Mouse (Mus musculus) 3T3-L1 (cell line): ENCODE data around the gene Hoxa7.

Experiments used
- DNase-seq: peaks from one replicate; pipeline ENCODE4 v3.0.0-alpha.2; 2015; ENCODE audit warnings: low read depth, low spot score

Hoxa7 gene

DNA sequence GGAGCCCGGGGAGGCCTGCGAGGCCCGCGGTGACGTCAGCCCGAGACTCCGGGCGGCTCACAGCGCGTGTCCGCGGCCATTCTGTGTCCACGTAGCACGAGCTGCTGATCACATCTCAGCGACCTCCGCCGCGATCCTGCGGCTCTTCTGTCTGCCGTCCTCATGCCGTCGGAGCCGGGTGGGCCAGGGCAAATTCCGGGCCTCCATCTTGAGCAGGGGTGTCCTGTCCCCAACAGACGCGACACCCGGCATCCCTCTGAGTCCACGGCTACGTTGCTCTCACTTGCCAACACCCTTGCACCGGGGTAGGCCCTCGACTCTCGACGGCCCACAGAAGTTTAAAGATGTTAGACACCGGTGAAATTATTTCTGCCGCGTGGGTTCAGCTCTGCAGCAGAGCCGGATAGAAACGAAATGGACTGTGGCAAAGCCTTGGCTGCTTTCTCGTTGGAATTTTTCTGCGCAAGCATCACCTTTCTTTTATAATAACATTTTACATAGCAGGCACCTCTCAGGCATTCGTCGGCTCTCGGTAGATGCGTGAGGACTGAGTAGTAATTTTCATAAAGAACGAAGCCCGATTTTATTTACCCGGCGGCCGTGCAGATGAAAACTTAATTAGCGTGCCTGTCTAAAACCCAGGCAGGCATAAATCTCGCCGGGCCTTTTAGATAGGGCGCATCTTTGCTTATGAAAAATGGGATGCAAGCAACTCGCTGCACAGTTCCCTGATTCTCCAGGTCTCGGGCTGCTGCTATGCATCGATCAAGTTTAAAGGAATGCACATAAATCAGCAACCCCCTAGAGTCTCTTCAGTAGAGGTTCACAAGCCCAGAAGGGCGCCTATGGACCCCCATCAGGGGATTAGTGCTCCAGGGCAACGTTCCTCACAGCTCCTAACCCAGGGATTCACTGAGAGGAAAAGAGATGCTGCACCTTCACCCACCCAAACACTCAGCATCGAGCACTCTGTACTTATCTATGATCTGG, 32.2 kb upstream of the Hoxa7 start:
- no peak for DNase-seq

DNA sequence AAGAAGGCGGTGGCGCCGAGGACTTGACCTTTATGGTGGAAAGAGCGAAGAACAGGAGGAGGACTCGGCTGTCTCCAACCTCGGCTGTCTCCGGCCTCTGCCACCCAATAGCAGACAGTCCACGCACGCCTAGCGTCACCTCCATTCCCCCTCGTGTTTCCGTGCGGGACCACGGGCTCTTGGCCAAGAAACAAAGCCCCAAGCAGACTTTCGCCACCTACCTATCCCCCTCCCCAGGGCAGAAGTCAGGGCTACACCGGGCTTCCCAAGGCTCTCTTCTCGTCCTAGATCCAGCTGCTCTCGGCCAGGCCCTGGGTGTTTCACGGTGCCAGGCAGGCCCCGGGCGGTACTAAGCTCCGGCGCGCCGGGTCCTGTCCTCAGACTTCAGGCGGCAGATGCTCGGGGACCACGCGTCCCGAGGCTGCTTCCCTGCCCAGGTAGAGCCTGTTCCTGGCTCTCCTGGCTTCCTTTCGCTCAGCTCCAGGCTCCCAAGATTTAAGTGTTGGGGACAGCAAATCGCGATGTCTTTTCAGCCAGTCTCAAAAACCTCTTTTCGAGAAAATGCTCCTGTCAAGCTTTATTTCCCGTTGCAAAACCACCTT, 31.2 kb upstream of the Hoxa7 start:
- DNase-seq = no peak

GRCm38 (mm10) chr6:52252016-52252774, 30.5 kb upstream of the Hoxa7 start:
- no peak for DNase-seq

DNA sequence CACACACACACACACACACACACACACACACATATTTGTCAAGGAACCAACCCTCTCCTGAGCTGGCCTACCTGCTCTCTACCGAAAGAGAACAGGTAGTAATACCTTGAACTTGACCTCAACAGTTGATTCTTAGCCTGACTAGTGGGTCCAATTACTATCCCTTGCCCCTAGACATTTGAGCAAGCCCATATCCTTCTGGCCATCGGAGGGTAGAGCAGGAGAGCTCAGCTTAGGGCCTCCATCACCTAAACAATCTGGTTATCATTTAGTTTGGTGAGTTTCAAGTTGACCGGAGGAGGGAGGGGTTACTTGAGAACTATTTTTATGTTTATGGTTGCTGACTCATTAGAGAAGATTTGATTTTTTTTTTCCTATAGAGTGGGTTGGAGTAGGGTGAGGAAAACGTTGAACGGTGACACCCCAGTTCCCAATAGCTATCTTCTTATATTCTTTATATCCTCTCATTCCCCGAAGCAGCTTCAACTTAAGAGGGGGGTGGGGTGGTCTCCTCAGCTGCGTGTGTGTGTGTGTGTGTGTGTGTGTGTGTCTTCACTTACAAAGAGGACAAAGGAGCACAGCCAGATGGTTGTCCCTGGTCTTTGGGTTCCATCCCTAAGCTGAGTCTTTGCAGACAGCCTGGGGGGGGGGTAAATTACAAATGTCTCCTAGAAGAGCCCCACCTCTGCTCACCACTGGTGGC, 29.7 kb upstream of the Hoxa7 start:
- no peak for DNase-seq

DNA sequence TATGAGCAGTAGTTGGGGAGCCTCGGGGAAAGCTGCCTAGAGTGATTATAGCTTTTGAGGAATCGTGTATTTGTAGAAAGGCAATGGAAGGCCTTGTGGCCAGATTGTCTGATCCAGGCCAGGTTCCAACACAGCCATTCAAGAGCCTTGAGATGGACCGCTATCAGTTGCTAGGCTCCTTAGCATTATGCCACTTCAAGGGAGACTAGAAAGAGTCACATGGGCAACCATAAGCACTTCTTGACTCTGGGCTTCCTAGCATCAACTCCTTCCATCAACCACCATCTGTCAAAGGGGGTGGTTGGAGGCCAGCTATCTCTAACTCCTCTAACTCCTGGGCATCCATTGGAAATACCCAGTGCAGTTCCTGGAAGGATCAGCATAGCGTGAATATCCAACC, 28.2 kb upstream of the Hoxa7 start:
- DNase-seq = no peak

GRCm38 (mm10) chr6:52249415-52249738, 27.7 kb upstream of the Hoxa7 start:
- DNase-seq = no peak

DNA sequence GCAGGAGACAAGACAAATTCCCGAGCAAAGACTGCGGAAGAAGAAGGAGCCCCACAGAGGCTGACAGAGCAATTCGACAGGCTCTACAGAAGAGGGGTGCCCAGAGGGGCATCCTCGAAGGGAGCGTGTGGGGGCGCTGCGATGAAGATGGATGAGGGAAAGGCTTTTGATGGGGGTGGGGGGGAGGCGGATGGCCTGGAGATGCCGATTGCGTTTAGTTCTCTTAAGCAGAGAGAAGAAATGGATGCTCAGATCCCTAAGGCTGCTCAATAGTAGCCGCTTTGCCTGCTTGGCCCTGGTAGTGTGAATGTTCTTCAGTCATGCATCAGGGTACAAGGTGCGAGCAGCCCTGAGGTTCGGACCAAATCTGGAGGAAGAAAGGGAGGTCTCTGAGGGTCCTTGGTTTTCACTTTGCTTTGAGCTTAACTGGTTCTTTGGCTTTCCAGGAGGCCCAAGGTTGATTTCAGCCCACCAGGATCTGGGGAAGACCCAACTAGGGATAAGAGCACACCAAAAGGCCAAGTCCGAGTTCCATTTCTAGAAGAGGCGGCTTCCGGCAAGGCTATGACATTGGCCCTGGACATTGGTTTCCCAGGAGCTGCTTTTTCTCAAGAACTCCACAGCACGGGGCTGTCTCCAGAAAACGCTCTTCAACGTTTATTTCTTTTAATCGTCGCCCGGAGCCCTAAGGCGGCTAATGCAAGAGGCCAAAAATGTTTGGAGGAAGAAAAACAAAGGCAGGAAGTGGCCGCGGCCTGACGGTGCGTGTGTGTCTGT, 27.2 kb upstream of the Hoxa7 start:
- no peak for DNase-seq

DNA sequence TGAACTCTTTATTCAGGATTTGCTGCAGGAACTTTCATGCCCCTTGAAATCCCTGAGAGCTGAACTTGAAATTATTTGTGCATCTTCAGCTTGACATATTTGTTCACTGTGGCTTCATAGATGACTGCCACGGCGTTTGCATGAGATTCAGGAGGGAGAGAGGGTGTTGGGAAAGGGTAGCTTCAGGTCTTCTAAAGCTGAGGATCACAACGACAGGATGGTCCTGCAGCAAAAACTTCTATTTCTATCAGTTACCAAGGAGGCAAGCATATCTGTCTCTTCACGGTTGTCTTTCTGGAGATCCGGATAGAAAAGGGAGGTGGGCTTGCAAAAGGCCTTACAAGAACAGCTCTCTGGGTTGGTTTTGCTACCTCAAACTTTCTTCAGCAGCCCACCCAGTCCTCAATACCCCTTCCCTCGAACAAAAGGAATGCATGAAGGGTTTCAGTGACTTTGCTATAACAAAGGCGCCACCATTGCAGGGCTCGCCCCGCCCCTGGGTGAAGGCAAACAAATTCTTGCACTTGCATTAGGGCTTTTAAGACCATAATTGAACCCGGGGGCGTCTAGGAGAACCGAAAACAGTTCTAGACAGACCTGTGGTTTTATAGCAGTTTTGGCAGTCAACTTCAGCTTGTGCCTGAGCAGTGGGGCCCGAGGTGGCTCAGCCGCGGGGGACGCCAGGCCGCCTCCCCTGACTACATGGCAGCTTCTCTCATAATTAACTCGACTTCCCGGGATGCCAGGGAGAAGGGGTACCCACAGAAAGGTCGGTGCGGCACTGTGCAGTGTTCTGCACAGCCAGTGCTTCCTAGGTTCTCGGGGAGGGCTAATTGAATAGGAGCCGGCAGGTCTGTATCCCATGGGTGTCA, 26.3 kb upstream of the Hoxa7 start:
- DNase-seq = no peak

DNA sequence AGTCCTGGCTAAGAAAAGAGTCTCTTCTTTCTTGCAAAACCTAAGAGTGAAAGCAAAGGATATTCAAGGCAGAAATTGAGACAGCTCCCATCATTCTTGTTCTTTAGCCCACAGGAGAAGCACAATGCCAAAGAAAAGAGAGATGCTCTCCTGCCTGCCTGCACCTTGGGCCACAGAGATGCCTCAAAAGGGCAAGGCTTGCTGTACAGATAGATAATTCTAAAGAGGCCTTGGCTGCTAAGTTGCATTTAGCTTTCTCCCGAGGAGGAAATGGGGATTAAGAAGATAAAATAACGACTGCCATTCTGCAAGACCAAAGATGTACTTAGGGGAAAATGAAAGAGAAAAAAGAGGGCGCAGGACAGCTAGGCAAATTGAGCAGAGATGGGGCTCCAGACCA, 25.3 kb upstream of the Hoxa7 start:
- DNase-seq = no peak

GRCm38 (mm10) chr6:52246403-52246803, 24.7 kb upstream of the Hoxa7 start:
- DNase-seq = no peak

- no peak for DNase-seq
Measured at GRCm38 (mm10) chr6:52245757-52246142, 24.1 kb upstream of the Hoxa7 start, which contains the start of gene Hoxa11. Hoxa11 (minus strand) TSS chr6:52245810.

- no peak for DNase-seq
Measured at GRCm38 (mm10) chr6:52245040-52245756, 23.5 kb upstream of the Hoxa7 start.

DNA sequence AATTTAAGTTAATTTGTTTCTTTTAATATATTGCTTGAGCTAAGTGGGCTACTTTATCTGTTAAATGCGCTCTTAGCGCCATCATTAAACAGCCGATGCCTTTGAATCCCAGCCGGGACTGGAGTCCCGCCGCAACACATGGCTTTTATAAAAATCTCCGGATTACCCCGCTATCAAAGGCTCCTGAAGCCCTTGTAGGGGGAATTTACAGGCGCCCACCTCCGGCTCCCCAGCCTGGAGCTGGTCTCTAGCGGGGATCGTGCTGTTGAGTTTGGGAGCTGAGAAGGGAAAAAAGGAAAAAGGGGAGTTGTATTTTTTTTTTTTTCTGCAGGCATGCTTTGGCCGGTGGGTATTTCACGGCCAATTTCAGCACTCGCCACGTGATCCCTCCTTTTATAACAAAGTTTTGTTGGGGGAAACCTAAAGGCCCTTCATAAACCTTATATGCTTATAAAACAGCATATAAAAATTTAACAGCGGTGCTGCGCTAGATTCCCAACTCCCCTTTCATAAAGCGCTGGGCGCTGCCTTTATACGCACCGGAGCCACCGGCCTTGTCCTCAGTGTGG, 22.9 kb upstream of the Hoxa7 start:
- DNase-seq = no peak

DNA sequence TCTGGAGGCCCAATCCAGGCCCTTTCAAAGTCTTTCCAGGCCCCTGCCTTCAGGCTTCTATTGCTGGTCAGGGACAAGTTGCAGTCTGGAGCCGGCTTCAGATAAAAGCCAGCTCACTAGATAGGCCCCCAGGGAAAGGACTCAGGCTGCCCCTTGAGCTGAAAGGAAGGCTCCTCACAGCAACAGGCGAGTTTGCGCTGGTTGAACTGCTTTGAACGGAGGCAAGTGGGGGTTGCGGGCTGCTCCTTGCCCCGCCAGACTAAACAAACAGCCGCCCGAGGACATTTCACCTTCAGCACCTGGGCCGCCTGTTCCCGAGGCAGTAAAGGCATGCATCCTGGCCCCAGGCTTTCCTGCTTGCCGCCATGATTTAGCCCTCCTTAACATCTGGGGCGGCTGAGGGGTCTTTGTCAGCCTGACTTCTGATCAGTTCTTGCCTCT, 22.0 kb upstream of the Hoxa7 start:
- DNase-seq = no peak

DNA sequence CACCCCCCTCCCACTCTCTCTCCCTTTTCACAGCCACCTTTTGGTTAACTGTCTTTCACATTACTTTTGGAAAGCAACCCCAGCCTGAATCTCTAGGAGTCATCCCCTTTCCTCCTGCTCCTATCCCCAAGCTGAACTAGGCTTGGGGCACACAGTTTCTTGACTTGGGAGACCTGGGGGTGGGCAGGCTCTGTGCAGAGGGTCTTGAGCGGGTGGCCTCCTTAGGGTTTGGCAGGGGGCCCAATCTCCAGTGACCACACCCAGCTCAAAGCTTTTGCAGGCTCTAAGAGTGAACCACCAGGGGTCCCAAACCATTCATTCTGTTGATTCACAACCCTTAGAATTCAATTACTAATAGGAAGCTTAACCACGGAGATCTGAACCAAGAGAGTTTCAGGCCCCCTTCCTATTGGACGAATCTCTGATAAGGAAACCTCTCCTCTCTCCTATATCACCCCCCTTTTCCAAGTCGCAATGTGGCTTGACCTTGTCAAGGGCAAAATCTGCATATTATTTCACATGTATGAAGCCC, 21.2 kb upstream of the Hoxa7 start:
- DNase-seq = no peak

DNA sequence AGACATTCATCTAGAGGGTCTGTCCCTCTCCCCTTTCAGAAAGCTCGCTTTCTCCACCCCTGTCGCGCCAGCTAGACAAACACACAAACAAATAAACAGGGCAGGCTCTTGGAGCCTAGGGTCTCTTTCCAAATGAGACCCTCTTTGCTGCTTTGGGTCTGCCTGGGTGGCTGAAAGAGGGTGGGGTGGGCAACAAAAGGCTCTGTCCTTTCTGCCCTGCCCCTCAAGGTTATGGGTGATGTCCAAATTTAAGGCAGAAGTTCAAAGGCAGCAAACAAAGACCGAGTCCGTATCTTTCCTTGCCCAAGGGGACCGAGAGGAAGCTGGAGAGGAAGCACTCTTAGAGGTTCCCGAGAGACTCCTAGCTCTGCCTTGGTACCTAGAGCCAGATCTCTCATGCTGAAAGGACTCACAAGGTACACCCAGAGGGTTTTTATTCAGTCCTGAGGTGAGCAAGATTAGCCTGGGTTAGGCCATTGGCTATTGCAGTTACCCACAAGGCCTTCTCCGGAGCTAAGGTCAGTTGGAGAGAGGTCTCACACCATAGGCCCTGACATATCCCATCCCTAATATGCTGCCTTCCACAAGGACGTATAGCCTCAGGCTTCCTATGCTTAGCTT, 19.5 kb upstream of the Hoxa7 start:
- DNase-seq = no peak

DNA sequence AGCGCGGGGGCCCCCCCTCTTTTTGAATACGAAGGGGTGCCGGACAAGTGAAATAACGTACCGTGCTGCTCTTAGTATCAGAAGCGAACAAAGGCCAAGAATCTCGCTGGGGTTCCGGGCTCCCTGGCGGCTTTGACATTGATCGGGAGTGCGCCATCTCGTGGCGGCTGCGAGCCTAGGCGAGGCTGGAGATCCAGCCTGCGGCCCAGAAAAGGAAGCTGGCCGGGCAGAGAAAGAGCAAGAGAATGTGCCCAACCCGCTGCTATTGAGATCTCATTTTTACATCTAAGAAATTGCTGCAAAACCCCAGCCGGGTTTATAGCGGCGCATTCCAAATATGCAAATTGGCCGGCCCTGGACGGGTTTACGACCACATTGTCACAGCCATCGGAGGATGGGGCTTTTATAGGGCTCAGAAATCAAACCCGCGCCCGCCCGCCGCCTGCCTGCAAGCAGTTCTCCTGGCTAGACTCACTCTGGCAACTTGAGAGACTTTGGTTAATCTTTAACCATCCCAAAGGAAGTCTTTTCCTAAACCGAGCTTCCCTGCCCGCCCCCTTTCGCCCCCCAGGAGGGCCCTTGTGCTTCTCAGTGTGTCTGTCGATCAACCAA, 18.8 kb upstream of the Hoxa7 start, which contains the start of gene Hoxa10:
TSS of gene Hoxa10 (minus strand) at position 466 of the 612 bp plus-strand sequence.
- no peak for DNase-seq
